Comparison of ENCODE assay signal across 22 mouse cellular contexts in the genomic region with DNA sequence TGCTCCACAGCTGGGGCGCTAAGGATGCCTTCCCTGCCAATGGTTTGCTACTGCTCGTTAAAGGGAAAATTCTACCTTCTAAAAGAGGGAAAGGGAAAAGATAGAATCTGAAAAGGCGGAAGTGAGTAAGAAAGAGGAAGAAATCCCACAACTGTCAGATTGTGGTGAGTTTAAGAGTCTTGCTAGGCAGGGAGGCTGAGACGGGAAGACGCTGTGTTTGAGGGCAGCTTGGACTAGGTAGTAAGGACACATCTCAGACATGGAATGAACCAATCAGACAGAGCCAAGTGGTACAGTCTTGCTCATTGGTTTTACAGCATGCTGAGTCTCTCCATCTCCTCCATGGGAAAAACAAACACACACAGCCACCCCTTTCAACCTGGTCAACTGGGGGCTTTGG.
A peak's percentile ranks its signal among the peaks of the same experiment; 100 is the strongest.
DNase-seq lines count a peak whose midpoint lies in the region; ATAC-seq lines count a peak whose summit lies in the region.
"Had no signal": no experiment of that assay in that cellular context is flagged by ENCODE, and none has a peak within 500 bp of the region (broad histone marks: within the 10 kb centered on the region; RNA-seq: fewer than 3 reads in every experiment).

No protein-coding gene starts in this region.

- H3K4me3 ChIP-seq in midbrain, embryonic 11.5 days (ENCODE audit: low read depth, low read length), result no peak overlapping the region
- no peak overlapping the region for H3K4me3 ChIP-seq in midbrain, embryonic 13.5 days (replicated peaks)
- no peak overlapping the region for H3K4me3 ChIP-seq in limb, embryonic 11.5 days (ENCODE audit: low read depth, low read length)
- H3K4me3 ChIP-seq: forebrain, embryonic 10.5 days; forebrain, embryonic 13.5 days; gastrocnemius, adult 2 months; hindbrain, embryonic 13.5 days had no signal

- H3K9me3 ChIP-seq in midbrain, embryonic 11.5 days (ENCODE audit: control insufficient read depth, low read length), result no peaks in the 10 kb centered on the region
- H3K9me3 ChIP-seq in midbrain, embryonic 13.5 days, result no peaks in the 10 kb centered on the region
- no peaks in the 10 kb centered on the region for H3K9me3 ChIP-seq in limb, embryonic 11.5 days (ENCODE audit: control insufficient read depth, low read length)
- H3K9me3 ChIP-seq: forebrain, embryonic 10.5 days; forebrain, embryonic 13.5 days; hindbrain, embryonic 13.5 days had no signal

- DNase-seq in midbrain, embryonic 11.5 days (ENCODE audit: low spot score, missing footprints), result peak; percentile 17
- peak; percentile 17 for DNase-seq in limb, embryonic 11.5 days (ENCODE audit: low spot score)
- DNase-seq in cerebellum, adult 9-10 months, result no peak
- no peak for DNase-seq in urinary bladder, postnatal 25 days (ENCODE audit: low spot score)
- DNase-seq: adrenal gland, adult 2 months; adrenal gland, postnatal 14 days; cerebellum, adult 11 months; cerebellum, adult 2 months; cerebellum, postnatal 10 days; cerebellum, postnatal 36 days; gastrocnemius, adult 2 months; gastrocnemius, postnatal 14 days had no signal

- no peak for ATAC-seq in midbrain, embryonic 11.5 days (ENCODE audit: low FRiP score)
- no peak for ATAC-seq in midbrain, embryonic 13.5 days
- ATAC-seq in common myeloid progenitor, adult 5-6 weeks (replicated peaks; ENCODE audit: low read depth, poor library complexity, severe bottlenecking), result 0 out of 2 replicates have a peak, but pooled peaks have one; percentile 50
- no peak for ATAC-seq in limb, embryonic 11.5 days (ENCODE audit: insufficient number of reproducible peaks, low FRiP score, low TSS enrichment, low read depth)
- no peak for ATAC-seq in frontal cortex, adult (ENCODE audit: low TSS enrichment)
- ATAC-seq: CD4-positive, CD25-positive, alpha-beta regulatory T cell, adult 4 months; forebrain, embryonic 13.5 days; forebrain, embryonic 16.5 days; hindbrain, embryonic 16.5 days had no signal

- 93% methylated on average over 5 of the region's 5 CpGs for WGBS in midbrain, embryonic 11.5 days
- WGBS in midbrain, embryonic 13.5 days, result 93% methylated on average over 5 of the region's 5 CpGs
- WGBS in limb, embryonic 11.5 days, result 91% methylated on average over 5 of the region's 5 CpGs

- H3K27me3 ChIP-seq in midbrain, embryonic 11.5 days (ENCODE audit: control insufficient read depth, insufficient read depth, low read length), result no peaks in the 10 kb centered on the region
- no peaks in the 10 kb centered on the region for H3K27me3 ChIP-seq in midbrain, embryonic 13.5 days
- no peaks in the 10 kb centered on the region for H3K27me3 ChIP-seq in limb, embryonic 11.5 days (ENCODE audit: control insufficient read depth, insufficient read depth, low read length)
- H3K27me3 ChIP-seq: forebrain, embryonic 13.5 days; hindbrain, embryonic 13.5 days had no signal

- no peak overlapping the region for H3K9ac ChIP-seq in midbrain, embryonic 11.5 days (ENCODE audit: low read length)
- no peak overlapping the region for H3K9ac ChIP-seq in midbrain, embryonic 13.5 days (replicated peaks)
- no peak overlapping the region for H3K9ac ChIP-seq in limb, embryonic 11.5 days (ENCODE audit: low read length)
- H3K9ac ChIP-seq: forebrain, embryonic 13.5 days; hindbrain, embryonic 13.5 days had no signal

- no peaks in the 10 kb centered on the region for H3K36me3 ChIP-seq in midbrain, embryonic 11.5 days (ENCODE audit: control insufficient read depth, insufficient read depth, low read length)
- no peaks in the 10 kb centered on the region for H3K36me3 ChIP-seq in midbrain, embryonic 13.5 days
- H3K36me3 ChIP-seq in limb, embryonic 11.5 days (ENCODE audit: control insufficient read depth, insufficient read depth, low read length), result no peaks in the 10 kb centered on the region
- H3K36me3 ChIP-seq: forebrain, embryonic 10.5 days; hindbrain, embryonic 13.5 days had no signal

- H3K27ac ChIP-seq in midbrain, embryonic 11.5 days (ENCODE audit: low read depth, low read length), result no peak overlapping the region
- H3K27ac ChIP-seq in midbrain, embryonic 13.5 days, result no peak overlapping the region
- H3K27ac ChIP-seq in limb, embryonic 11.5 days (replicated peaks; ENCODE audit: low read depth, low read length), result no peak overlapping the region
- H3K27ac ChIP-seq: forebrain, embryonic 10.5 days; forebrain, embryonic 13.5 days; gastrocnemius, adult 2 months; hindbrain, embryonic 13.5 days had no signal

- H3K4me1 ChIP-seq in midbrain, embryonic 11.5 days (ENCODE audit: control insufficient read depth, insufficient read depth, low read length), result no peaks in the 10 kb centered on the region
- H3K4me1 ChIP-seq in midbrain, embryonic 13.5 days (replicated peaks), result no peaks in the 10 kb centered on the region
- H3K4me1 ChIP-seq in limb, embryonic 11.5 days (ENCODE audit: control insufficient read depth, insufficient read depth, low read length), result peaks cover 13% of the 10 kb centered on the region
- H3K4me1 ChIP-seq: forebrain, embryonic 13.5 days; hindbrain, embryonic 13.5 days had no signal

- no peak overlapping the region for H3K4me2 ChIP-seq in midbrain, embryonic 11.5 days
- H3K4me2 ChIP-seq in midbrain, embryonic 13.5 days (replicated peaks), result no peak overlapping the region
- H3K4me2 ChIP-seq in limb, embryonic 11.5 days (ENCODE audit: low read depth, severe bottlenecking), result no peak overlapping the region
- H3K4me2 ChIP-seq: forebrain, embryonic 13.5 days; heart, embryonic 11.5 days; hindbrain, embryonic 13.5 days had no signal

Comparison
In these comparisons a context has a peak if more than half of its experiments do, and no peak if none do; other contexts are left out.
1. DNase-seq: peak in midbrain, embryonic 11.5 days (single experiment) and limb, embryonic 11.5 days (single experiment); none in cerebellum, adult 9-10 months (single experiment) and urinary bladder, postnatal 25 days (single experiment).